Mouse (Mus musculus) small intestine, adult 2 months (tissue): ENCODE data around the gene Lacc1. TPM values are rescaled to one million over a fixed set of nuclear protein-coding genes. Genes with fewer than 3 reads are reported as not detected.
"Not testable (repeated sequence)": the region's sequence is repeated elsewhere in the genome, so short reads cannot be mapped to it uniquely, and the experiment has no call there.

Experiments used
- H3K27ac ChIP-seq: fragments of 200-500 bp; 2 replicates; pipeline ENCODE4 v1.5.1; 2012; ENCODE audit warnings: low read depth, low read length, control low read depth, inconsistent platforms; ENCODE audit not compliant: insufficient read depth
- H3K27me3 ChIP-seq: fragments of 200-500 bp; 2 replicates; pipeline ENCODE4 v1.6.1; 2012; ENCODE audit warnings: mild to moderate bottlenecking, moderate library complexity, low read length, inconsistent platforms; ENCODE audit not compliant: control insufficient read depth, insufficient read depth
- H3K36me3 ChIP-seq: fragments of 200-500 bp; 2 replicates; pipeline ENCODE4 v1.6.1; 2012; ENCODE audit warnings: mild to moderate bottlenecking, low read length, control low read depth, inconsistent platforms; ENCODE audit not compliant: control insufficient read depth, insufficient read depth
- H3K4me1 ChIP-seq: fragments of 200-500 bp; 2 replicates; pipeline ENCODE4 v1.6.1; 2012; ENCODE audit warnings: low read length, inconsistent platforms, mixed read lengths; ENCODE audit not compliant: control insufficient read depth, insufficient read depth, insufficient read length
- H3K4me3 ChIP-seq: fragments of 200-500 bp; 2 replicates; pipeline ENCODE4 v1.5.1; 2012; ENCODE audit warnings: low read depth, mild to moderate bottlenecking, control low read depth, inconsistent platforms, low read length, moderate library complexity
- CTCF ChIP-seq: fragments of 200-500 bp; IDR thresholded peaks from 2 replicates; pipeline ENCODE4 v1.5.1; 2012; ENCODE audit warnings: low read depth, mild to moderate bottlenecking, control low read depth, inconsistent platforms, low read length, moderate library complexity, mixed read lengths; ENCODE audit not compliant: insufficient replicate concordance, insufficient read length; ENCODE audit errors: extremely low read depth
- POLR2A ChIP-seq: fragments of 200-500 bp; IDR thresholded peaks from 2 replicates; pipeline ENCODE4 v1.6.1; 2012; ENCODE audit warnings: low read depth, mild to moderate bottlenecking, control low read depth, inconsistent platforms, low read length, moderate library complexity
- WGBS: fragments of 180-500 bp; shearing (Covaris S2); methylation state at CpG from one replicate; pipeline ENCODE4 v1.1.7; 2018; 5-methylcytosine and 5-hydroxymethylcytosine counted together
- polyA plus RNA-seq: library from polyadenylated mRNA; depleted of rRNA; stranded (reverse); fragments of >200 nt; gene quantifications from 2 replicates; pipeline ENCODE4 v1.2.3, GENCODE M21; 2012; rRNA removed

Lacc1 gene
- polyA plus RNA-seq, 1 experiment, result 4.1 TPM

DNA sequence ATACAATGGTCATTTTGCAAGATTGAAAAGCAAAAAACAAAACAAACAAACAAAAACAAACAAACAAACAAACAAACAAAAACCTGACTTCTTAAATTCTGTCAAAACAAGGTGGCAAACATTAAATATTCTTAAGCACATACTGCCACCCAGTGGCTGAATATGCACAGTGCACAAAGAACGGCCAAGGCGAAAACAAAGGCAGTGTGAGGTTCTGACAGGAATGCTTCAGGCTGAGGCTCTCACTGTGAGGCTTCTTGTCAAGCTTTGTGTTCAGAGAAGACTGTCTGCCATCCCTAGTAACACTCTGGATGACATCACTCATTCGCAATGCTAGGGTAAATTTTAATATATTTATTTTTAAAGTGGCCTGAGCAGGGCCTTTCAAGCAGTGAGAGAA, 24.9 kb downstream of the Lacc1 start:
- no peaks in the 10 kb centered on the region for H3K4me1 ChIP-seq
- H3K4me3 ChIP-seq, result no peak overlapping the region
- no peak overlapping the region for H3K27ac ChIP-seq
- TF ChIP-seq CTCF, result peak; percentile 53; the same call in 1 of the 2 replicates
- TF ChIP-seq POLR2A, result no peak
- no peaks in the 10 kb centered on the region for H3K27me3 ChIP-seq
- 10% methylated on average over 3 of the region's 3 CpGs for WGBS
- H3K36me3 ChIP-seq, result no peaks in the 10 kb centered on the region

DNA sequence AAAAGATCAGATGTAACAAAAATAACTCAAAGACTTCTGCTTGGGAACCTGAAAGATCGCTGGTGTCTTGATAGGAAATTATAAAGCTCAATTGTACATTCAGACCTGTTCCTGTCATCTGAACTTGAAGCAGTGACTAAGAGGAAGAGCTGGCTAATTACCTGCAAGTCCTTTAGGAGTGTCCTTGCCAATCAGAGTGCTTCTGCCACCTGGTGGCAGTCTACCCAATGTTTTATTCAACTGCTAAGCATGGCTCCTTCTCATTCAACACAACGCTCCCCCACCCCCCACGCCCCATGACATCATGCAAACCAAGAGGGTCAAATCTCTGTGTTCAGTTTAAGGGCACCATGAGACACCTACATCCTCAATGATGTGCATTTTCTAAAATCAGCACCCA, 28.5 kb downstream of the Lacc1 start:
- no peaks in the 10 kb centered on the region for H3K36me3 ChIP-seq
- WGBS, result 6% methylated on average over 3 of the region's 3 CpGs
- TF ChIP-seq POLR2A (no peak), CTCF (peak; percentile 47; the same call in 1 of the 2 replicates)
- peaks cover 2% of the 10 kb centered on the region; the same call in 1 of the 2 replicates for H3K4me1 ChIP-seq
- H3K4me3 ChIP-seq, result no peak overlapping the region
- H3K27me3 ChIP-seq, result no peaks in the 10 kb centered on the region
- no peak overlapping the region for H3K27ac ChIP-seq

DNA sequence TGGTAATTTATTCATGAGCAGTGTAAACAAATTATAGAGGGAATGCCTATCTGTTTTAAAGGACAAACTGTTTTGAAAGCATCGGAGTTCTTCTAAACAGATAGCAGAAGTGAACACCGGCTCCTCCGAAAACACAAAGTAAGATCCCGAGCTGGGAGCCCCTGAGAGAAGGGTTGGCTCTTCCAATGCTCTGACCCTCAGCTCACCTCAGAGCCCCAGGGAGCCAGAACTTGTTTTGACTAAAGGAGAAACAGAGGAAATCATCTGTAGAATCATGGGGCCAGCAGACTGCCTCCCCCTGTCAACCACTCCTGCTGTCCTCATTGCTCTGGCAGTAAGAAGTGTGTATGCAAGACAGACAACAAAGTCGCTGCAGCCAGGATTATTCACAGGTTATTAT, 31.1 kb downstream of the Lacc1 start:
- Histone ChIP-seq H3K27me3 (no peaks in the 10 kb centered on the region), H3K27ac (no peak overlapping the region), H3K36me3 (no peaks in the 10 kb centered on the region), H3K4me1 (peaks cover 2% of the 10 kb centered on the region; the same call in 1 of the 2 replicates), H3K4me3 (no peak overlapping the region)
- TF ChIP-seq CTCF (no peak), POLR2A (no peak)
- WGBS, result 77% methylated on average over 5 of the region's 5 CpGs

- H3K27me3 ChIP-seq, result no peaks in the 10 kb centered on the region
- H3K27ac ChIP-seq, result peak overlapping the region; percentile 10; the same call in 1 of the 2 replicates
These were observed 32.0 kb downstream of the Lacc1 start for GRCm38 (mm10) chr14:77004740-77005139.

GRCm38 (mm10) chr14:76990351-76990750, 46.4 kb downstream of the Lacc1 start:
- not testable (repeated sequence) for H3K4me3 ChIP-seq, H3K36me3 ChIP-seq, H3K27ac ChIP-seq, H3K4me1 ChIP-seq, H3K27me3 ChIP-seq
- WGBS, result 83% methylated on average over 2 of the region's 2 CpGs

More at GRCm38 (mm10) chr14:77004740-77005139, 32.0 kb downstream of the Lacc1 start:
- no peak for TF ChIP-seq POLR2A
- WGBS, result 42% methylated on average over 8 of the region's 8 CpGs
- H3K36me3 ChIP-seq, result no peaks in the 10 kb centered on the region
- no peak overlapping the region for H3K4me3 ChIP-seq
- H3K4me1 ChIP-seq, result peaks cover 2% of the 10 kb centered on the region; the same call in 1 of the 2 replicates

- no peaks in the 10 kb centered on the region for H3K36me3 ChIP-seq
- 61% methylated on average over 1 of the region's 1 CpGs for WGBS
- no peak overlapping the region for H3K4me3 ChIP-seq
- no peak for TF ChIP-seq POLR2A
- TF ChIP-seq CTCF, result no peak
- no peaks in the 10 kb centered on the region for H3K27me3 ChIP-seq
- no peak overlapping the region for H3K27ac ChIP-seq
- no peaks in the 10 kb centered on the region for H3K4me1 ChIP-seq
These were observed 54.9 kb downstream of the Lacc1 start for GRCm38 (mm10) chr14:76981781-76982180.

GRCm38 (mm10) chr14:76981176-76981575, 55.5 kb downstream of the Lacc1 start:
- 92% methylated on average over 4 of the region's 4 CpGs for WGBS
- TF ChIP-seq POLR2A (no peak), CTCF (no peak)
- H3K4me3 ChIP-seq, result no peak overlapping the region
- H3K27me3 ChIP-seq, result no peaks in the 10 kb centered on the region
- no peak overlapping the region for H3K27ac ChIP-seq
- H3K36me3 ChIP-seq, result no peaks in the 10 kb centered on the region
- no peaks in the 10 kb centered on the region for H3K4me1 ChIP-seq

- Histone ChIP-seq H3K27me3 (no peaks in the 10 kb centered on the region), H3K4me1 (no peaks in the 10 kb centered on the region), H3K27ac (no peak overlapping the region), H3K4me3 (no peak overlapping the region), H3K36me3 (no peaks in the 10 kb centered on the region)
- no peak for TF ChIP-seq POLR2A
- no peak for TF ChIP-seq CTCF
- WGBS, result 75% methylated on average over 9 of the region's 9 CpGs
These were observed 57.1 kb downstream of the Lacc1 start for GRCm38 (mm10) chr14:76979569-76979968.

Other genes with a start within 250 kb of the Lacc1 start
- gene Ccdc122, start 132 bp downstream of the Lacc1 start, polyA plus RNA-seq, result 0.22 and 0.47 TPM in 2 replicates
- gene Enox1, start 119.9 kb upstream of the Lacc1 start, polyA plus RNA-seq, result 0.27 and 0.30 TPM in 2 replicates